Mouse (Mus musculus) retina, postnatal 1 day (tissue): ENCODE data around the gene Smg6.
"Not testable (repeated sequence)": the region's sequence is repeated elsewhere in the genome, so short reads cannot be mapped to it uniquely, and the experiment has no call there.

ENCODE experiments used
- DNase-seq: peaks from one replicate; pipeline ENCODE4 v3.0.0-alpha.2; 2012

The Smg6 gene

DNA sequence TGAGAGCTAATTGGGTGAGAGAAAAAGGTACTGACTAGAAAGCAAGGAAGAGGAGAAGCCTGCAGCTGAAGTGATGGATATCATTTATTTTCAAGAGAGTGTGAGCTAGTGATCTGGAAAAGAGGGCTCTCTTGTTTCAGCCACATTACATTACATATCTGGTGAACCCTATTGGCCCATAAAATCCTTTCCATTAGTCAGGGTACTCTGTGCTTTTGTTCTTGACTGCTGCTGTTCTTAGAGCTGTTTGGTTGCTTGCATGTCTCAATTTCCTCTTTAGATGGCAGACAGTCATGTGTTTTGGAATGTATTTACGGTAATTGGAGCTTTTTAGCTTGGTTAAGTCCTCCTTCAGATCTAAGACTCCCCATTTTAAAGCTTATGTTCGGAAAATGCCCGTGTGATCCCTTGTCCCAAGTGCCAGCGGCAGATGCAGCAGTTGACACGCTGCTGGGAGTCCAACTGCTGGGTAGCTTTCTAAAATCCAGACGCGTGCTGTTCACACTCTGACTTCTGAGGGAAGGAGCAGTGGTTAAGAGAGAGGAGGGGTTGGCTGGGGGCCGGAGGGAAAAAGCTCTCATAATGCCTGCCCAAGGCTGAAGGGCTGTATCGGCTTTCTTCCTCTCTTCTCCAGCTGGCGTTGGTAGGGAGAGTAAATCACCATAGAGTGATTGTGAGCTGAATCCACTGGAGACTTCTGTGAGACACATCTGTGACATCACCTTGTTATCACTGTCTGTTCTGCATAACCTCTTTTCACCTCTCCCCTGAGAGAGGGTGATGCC lies 75.4 kb downstream of the Smg6 start:
- peak; percentile 6 for DNase-seq

DNA sequence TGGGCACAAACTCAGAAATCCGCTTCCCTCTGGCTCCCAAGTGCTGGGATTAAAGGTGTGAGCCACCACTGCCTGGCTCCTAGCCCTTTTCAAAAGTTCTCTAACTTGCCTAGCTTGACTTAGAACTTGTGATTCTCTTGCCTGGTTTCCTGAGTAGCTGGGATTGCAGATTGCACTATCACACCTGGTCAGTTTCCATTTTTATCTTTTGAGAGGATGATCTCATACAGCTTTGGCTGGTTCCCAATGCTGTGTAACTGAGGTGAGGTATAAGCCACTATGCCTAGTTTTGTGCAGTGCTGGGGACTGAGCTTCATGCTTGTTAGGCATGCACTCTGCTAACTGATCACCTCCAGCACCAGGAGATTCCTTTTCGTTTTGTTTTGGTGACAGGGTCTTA lies 82.6 kb downstream of the Smg6 start:
- no peak for DNase-seq

DNA sequence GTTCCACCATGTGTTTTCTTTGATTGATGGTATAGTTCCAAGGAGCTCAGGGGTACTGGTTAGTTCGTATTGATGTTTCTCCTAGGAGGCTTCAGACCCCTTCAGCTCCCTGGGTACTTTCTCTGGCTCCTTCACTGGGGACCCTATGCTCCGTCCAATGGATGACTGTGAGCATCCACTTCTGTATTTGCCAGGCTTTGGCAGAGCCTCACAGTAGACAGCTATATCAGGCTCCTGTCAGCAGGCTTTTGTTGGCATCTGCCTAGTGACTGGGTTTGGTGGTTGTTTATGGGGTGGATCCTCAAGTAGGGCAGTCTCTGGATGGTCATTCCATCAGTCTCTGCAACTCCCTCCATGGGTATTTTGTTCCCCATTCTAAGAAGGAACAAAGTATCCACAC lies 83.9 kb downstream of the Smg6 start:
- DNase-seq: not testable (repeated sequence)

DNA sequence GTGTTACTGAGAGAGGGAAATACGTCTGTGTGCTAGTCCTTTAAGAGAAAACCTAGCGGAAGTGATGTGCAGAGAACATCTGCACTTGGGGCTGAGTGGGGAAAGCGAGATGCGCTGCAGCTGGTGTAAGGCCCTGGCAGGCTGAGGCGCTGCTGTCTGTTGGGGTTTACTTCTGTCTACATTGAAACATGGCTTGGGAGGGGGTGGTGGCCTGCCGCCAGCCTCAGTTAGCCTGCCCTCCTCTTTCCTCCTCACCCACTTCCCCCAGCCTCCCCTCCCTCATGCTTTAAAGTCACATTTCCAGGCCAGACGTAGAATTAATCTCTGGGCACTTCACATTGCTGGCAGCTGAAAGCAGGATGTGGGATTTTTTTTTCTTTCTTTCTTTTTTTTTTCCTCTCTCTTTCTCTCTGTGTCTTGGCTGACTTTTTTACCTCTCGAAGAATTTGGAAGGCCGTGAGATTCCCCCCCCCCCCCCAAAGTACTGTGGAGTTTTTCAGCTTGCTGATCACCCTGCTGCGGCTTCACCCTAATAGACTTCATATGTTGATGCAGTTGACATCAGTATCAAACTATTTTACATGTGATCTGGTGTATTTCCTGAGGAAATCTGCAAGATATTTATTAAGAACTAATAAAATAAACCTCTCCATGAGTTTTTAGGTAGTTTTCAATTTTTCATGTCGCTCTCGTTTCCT lies 87.5 kb downstream of the Smg6 start:
- peak; percentile 37 for DNase-seq

DNA sequence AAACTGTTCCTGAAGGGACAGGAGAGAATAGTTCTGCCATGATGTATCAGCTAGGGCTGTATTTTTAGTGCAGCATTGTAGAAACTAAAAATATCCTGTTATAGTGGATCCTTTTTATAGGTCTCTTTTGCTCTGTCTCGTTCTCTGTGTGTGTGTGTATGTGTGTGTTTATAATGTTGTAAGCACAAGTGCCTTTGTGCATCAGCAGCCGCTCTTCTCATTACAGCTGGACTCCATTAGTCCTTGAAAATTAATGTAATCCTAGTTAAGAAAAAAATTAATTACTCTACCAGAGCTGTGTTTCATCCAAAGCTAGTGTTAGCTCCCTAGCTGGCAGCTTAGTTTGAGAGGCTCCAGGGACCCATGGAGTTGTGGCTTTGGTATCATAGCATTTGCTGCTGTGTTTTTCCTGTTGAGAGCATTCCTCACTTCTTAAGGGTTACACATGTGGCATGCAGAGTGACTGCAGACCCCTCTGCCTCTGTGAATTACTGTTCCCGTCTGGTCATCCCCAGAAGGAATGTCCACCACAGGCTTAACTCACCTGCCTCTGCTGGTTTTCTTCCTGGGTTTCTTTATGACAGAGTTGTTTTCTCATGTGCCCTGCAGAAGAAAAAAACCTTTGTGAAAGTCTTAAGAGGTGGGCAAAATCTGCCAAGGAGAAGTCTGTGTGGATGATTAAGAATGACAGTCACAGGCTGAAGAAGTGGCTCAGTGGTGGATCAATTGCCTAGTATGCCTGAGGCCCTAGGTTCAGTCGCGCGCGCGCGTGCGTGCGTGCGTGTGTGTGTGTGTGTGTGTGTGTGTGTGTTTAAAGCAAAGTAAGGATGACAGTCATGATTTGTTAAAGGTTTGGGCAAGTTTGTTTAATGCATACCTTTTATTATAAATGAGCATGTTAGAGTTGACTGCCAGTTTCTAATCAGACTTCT lies 88.4 kb downstream of the Smg6 start:
- peak; percentile 60 for DNase-seq

DNA sequence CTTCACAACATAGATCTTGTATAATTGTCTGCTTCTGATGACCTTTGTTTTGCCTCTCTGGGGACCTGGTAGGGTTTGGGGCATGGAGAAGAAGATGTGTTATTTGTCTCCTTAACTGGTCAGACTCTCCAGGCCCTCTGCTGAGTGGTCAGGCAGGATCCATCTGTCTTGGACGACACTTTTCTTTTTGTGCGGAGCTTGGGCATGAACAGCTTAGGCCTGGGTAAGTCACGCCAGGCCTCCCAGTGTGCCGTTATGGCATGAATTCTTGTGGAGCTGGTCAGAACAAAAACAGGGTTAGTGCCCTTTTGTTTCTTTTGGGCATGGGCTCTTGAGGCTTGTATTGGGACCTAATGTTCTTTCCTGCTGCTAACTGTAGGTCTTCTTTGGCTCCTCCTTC lies 89.2 kb downstream of the Smg6 start:
- peak; percentile 5 for DNase-seq

DNA sequence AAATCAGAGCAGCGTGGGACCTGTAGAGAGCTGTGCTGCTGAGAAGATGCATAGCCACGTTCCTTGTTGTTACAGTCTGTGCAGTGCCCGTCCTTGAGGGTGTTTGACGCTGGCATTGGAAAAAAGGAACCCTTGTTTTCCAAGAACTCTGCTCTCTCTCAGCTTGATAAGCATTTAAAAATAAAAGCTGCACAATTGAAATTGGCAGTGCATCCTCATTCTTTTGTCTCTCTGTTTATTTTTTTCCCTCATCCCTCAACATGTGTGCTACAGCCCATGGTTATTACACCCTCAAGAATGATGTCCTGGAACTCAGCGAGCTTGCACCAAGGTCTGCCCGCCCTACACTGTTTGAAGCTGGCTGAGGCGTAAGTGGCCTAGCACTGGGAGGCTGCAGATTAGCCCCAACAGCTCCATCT lies 89.8 kb downstream of the Smg6 start:
- DNase-seq: no peak

DNA sequence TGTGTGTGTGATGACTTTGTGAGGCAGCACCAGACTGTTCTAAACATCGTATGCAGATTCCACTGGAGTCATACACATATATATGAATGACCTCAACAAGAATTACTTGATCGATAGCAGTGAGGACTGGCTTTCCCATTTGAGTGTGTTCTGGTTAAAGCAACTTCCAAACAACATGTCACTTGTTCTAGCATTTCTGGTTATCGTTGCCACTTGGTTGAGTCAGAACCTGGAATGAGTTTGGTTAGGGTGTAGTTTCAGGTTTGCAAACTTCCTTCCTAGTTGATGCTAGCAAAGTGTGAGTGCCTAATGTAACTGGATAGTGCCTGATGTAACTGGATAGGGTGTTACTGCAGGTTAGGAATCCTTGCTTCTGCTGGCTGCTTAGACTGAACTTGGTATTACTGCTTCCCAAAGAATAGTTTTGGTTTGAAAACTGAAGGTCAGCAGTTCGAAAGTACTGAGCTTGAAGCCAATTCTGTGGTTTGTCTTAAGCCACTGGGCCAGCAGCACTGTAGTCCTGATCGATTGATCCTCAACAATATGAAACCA lies 90.8 kb downstream of the Smg6 start:
- DNase-seq: no peak

DNA sequence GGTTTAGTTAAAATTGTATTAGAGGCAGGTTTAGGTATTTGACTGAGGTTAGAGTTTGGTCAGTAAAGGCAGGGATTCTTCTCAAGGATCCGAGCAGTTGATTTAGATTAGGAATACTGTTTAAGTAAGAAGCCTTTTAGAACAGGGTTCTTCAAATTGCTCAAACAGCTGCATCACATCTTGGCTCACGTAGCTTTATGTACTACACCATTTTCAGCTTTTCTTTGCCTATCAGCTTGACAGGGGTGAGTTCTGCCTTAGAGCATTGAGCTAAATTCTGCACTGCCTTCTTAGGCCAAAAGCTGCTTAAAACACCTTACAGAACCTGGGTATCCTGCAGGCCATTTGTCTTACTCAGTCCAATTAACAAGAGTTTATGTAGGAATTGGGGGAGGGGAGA lies 92.2 kb downstream of the Smg6 start:
- no peak for DNase-seq

DNA sequence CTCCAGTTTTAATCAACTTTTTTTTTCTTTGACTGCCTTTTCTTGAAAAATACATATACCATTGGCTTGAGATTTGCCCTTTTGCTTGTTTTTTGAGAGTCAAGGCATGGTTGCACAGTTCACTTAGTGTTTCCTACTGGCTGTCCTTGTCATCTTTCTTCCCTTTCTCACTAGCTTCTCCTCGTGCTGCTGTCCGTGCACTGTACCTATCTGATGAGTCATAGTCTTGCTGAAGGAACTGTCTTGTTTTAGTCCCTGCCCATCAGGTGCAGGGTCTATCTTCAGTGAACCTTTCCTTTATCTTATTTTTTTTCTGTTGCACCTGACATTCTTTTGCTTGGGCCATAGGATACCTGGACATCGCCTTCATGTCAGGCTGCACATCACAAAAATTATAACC lies 101.4 kb downstream of the Smg6 start:
- no peak for DNase-seq

DNA sequence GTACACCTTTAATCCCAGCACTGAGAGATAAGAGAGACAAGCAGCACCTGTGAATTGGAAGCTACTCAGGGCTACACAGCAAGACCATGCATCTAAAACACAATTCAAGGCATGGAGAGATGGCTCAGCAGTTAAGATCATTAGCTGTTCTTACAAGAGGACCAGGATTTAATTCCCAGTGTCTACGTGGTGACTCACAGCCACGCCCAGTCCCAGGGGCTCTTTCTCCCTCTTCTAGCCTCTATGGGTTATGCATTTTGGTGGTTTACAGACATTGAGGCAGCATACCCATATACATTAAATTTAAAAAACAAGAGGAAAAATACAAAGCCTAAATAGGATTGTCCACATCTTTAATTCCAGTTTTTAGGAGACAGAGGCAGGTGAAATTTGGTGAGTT lies 102.0 kb downstream of the Smg6 start:
- no peak for DNase-seq

DNA sequence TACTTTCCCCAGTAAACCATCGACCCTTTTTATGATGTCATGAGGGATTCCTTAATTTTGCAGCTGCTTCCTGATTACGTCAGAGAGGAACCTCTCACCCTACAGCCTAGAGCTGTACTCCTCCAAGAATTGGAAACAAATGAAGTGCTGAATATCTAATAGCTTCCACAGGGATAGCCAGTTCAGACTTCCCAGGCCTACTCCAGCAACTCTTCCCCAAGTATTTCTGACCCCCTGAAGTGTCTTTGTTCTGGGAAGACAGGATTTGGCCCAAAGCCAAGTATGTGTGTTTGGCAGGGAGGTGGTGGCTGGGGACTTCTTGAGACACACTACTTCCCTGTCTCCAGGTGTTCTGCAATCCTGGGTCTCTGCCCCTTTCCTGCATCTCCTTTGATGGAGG lies 105.6 kb downstream of the Smg6 start:
- peak; percentile 54 for DNase-seq

DNA sequence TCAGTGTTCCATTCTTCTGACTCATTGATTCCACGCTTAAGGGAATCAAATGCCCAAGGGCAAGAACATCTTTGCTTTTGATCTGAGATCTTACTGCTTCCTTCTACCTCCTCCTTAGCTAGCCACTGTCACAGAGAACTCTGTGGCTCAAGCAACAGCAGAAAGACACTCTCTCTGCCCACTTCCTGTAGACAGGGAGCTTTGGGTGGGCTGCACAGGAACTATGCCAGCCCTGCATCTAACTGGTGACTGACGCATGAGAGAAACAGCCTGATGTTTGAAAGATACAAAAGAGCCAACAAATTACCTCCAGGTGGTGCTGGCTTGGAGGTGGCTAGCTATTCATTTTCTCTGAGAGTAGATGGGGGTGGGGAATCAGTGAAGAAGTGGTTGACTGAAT lies 107.3 kb downstream of the Smg6 start:
- no peak for DNase-seq

DNA sequence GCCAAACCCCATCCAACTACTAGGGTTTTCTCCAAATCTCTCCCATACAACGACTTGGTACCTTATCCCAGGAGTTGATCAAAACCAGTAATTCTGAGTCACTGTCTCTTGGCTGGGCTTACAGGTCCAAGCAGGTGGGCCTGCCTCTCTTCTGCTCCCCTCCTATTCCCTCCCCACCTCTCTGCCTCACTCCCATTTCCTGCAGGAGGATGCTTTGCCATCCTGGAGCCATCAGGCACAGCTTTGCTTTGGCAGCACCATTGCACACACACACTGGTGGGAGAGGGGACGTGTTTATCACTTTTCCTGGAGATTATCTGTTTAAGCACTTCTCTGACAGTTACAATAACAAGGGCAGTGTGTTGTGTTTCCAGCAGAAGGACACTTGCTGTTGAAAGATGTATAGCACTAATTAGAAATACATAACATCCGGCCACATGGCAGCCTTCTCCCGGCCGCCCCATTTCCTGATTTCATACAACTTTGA lies 108.0 kb downstream of the Smg6 start:
- no peak for DNase-seq

DNA sequence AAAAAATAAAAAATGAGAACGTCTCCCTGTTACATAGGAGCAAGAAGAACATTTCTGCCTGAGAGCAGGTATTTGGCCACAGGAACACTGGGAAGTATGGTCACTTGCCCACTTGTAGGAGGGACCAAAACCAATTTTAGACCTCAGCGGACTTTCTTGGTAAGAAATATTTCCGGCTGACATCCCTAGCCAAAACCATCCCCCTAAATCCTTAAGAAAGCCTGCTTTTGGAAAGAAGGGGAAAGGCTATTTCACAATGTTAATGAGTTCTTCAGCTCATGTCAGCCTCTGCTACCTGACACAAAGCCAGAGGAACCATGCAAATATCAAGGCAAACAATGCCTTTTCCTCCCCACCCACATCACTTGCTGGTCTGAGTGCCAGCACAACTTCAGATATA lies 108.5 kb downstream of the Smg6 start:
- no peak for DNase-seq

DNA sequence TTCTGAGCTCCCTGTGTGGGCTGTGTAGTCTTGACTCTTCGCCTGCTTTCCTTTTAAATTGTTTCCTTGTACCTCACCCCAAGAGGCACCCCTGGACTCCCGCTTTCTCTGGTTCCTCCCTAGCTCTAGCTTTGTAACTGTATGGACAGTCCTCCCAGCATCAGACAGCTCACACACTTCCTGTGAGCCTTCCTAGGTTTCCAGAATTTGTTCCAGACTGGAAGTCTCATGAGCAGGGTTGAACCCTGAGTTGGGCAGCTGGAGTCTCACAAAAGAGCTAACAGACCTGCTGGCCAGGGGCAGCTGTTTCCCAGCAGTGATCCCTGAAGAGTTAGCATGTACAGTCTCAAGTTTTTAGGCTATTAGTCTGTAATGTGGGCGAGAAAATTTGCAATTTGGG lies 118.7 kb downstream of the Smg6 start:
- no peak for DNase-seq

DNA sequence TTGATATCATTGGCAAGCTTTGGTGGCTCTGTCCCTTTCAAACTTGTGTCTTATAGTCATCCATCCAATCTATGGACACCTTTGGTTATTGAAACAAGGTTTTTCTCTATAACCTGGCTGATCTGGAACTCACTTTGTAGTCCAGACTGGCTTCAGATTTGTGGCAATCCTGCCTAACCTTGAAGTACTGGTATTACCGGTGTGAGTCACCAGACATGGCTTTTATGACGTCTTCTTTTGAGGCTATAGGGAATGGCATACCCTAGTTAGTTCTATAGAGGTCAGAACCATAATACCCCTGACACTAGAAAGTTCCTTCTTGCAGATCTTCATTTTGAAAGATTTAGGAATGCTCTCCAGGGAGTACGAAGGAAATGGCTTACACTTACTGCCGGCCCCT lies 120.2 kb downstream of the Smg6 start:
- DNase-seq: no peak

DNA sequence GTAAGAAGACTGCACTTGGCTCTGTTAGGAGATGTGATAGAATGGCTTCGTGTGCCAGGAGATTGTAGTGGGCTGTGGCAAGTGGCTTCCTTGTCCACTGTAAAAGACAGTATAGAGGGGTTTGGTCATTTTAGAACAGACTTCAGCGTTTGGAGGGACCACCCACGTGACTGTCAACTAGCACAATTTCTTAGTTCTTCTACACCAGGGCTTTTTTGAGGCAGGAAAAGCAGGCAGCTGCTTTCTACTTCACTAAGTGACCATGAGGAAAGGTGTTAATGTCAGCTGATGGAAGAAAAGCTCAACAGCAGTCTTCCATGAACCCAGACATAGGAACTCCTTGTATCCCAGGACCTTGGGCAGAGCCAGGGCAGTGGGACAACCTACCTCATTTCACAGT lies 121.0 kb downstream of the Smg6 start:
- no peak for DNase-seq

DNA sequence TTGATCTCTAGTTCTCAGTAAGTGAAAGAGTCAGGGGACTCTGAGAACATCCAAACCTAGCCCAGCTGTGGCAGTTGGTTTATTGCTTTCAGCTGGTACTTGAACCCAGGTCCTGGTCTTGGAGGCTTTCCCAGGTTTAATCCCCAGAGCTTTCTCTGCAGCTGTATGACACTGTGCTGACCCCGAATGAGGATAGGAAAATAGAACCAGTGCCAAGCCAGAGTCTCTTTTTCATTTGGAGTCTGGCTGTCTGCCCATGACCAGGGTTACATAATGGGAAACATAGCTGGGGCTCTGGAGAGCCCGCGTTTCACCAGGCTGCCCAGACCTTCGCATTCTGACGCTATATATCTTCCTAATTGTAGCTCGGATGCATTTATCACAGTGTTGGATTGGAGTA lies 121.4 kb downstream of the Smg6 start:
- DNase-seq: peak; percentile 2

DNA sequence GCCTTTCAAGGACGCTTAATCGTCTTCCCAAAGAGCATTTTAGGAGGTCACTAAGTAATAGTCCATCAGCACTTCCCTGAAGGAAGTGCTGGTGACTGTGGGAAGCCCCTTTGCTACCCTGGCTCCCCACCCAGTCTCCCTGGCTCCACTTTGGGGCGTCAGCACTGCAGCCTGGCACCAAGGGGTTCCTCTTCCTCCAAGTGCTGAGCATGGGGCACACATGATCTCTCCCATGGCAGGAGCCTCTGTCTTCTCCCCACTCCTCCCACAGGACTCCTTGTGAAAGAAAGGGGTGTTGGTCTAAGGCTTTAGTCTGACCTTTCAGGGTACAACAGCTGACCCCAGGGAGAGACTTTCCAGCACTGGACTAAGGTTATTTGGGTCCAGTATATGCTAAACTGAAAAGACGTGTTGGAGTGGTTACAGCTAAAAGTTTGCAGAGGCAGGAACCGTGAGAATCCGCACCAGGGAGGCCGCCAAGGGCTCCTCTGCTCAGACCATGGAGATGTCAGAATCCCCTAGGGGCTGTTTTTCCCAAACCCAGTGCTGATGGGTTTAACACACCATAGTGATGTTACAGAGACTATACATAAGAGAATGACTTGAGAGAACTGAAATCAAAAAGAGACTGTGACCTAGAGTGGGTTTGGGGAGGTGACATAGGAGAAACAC lies 122.2 kb downstream of the Smg6 start:
- no peak for DNase-seq

DNA sequence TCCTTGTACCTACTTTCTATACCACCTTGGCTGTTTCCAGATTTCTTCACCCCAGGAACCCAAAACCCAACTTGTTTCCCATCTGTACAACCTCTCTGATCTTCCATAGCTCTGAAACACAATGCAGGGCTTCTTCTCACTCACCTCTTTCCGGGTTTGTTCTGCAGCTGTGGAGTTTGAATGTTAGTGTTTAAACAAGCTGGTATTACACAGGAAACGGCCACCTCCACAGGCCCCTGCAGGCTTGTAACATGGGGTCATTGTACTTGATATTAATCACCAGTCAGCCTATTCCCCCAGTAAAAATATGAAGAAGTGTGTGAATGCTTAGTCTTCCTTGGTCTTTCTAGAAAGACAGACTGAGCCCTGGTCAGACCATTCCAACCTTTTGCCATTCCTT lies 123.5 kb downstream of the Smg6 start:
- DNase-seq: no peak

DNA sequence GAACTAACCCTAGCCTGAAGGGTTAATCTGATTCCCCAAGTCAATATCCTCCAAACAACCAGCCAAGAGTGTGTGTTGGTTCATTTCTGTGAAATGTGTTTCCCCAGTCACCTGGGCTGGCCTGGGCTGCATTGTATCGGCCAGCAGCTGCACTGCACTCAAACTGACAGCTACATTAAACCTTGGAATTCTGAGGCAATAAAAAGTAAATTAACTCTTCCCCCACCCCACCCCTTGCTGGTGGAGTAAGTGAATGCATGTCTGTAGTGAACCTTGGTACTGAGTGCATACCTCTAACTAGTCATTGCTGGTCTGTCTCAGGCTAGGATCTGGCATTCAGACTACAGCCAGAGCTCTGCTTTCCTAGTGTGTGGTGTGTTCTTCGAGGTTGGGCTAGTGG lies 124.2 kb downstream of the Smg6 start:
- no peak for DNase-seq

DNA sequence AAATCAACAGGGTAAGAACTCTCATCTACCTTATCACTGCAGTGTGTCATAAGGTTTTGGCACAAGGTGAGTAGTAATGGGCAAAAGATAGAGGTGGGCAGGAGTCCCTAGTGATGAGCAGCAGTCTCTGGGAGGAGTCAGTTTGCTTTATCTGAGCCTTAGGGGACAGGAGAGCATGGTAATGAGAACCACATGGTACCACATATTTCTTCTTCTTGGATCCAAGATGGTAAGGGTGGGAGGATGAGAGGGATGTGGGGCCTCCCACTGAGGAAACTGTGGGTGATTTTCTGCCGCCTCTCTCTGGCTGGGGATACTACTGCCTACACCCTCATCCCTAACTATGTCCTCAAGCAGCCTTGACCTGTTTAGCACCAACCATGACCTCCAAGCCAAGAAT lies 125.6 kb downstream of the Smg6 start:
- DNase-seq: no peak
